Mouse (Mus musculus) frontal cortex, adult (tissue): ENCODE data around the gene Tshz2.

ENCODE experiments used
- ATAC-seq: cut with Nextera tagmentation; 2 replicates; pipeline ENCODE4 v1.9.2; 2017; ENCODE audit warnings: mild to moderate bottlenecking, moderate library complexity, mixed read lengths; ENCODE audit not compliant: low TSS enrichment

Gene Tshz2

DNA sequence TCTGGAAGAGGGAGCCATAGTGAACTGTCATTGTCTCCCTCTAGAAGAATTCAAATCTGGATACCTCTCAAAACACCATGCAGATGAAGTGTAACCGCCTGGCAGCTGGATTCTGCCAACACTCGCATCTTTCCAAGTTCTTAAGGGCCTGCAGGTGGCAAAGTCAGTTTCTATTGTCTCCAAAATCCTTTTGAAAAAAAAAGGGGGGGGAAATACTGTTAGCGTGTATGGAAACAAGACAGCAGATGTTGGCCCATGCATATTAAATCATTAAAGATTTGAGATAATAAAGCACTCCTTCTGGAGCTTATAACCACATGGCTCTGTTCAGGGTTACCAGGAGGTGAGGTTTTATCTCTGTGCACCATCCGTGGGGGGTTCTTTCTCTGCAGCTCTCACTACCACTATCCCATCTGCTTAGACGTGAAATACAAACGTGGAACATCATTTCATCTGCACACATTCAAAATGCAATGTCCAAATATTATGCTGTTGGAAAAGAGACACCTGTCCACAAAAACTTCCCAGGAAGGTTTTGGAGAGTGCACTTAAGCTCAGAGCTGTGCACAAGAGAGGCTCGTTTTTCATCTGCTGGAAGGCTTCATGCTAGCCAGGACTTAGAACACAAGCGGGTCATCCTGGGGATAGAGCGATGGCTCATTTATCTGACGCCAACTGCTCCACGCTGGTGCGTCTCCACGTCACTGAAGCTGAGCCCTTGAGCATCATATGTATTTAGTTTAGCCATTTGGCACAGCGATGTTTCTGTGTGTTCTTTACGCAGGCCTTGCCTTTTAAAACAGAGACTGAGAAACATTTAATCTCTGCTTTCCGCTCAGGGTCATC lies 307.7 kb downstream of the Tshz2 start:
- ATAC-seq, result no peak

DNA sequence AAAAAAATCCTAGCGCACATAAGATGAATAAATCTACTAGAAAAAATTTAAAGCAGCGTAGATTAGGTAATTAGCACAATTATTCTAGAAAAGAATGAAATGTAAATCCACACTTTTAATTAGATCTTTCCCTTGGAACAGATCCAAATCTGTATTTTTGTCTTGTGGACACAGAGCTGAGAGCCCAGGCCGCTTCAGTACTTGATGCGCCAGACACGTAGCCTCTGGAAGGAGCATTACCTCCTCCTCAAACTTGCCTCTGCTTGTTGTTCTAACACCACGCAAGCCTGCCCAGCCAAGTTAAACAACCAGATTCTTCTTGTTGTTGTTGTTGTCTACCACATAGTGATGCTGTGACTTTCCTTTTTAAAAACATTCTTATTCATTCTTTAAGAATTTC lies 310.9 kb downstream of the Tshz2 start:
- ATAC-seq, result no peak

GRCm38 (mm10) chr2:169948139-169948538 lies 315.3 kb downstream of the Tshz2 start:
- no peak for ATAC-seq

DNA sequence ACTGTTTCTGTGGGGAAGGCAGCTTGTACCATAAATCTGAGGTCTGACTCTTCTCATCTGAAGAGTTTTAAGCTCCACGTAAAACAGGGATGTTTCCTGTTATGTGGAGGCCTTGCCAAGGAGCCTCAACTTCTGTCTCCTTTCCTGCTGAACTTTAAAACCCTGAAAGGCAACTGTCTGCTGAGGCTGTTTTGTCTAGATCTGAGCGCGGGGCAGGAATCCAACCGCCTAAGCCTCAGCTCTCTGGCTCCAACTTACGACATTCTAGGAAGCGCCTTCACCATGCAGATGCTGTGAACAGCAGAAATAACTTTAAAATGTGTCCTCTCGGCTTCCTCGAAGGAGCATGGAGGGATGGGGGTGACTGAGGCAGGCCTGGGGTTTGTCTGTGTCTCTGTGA lies 318.2 kb downstream of the Tshz2 start:
- ATAC-seq, result no peak

DNA sequence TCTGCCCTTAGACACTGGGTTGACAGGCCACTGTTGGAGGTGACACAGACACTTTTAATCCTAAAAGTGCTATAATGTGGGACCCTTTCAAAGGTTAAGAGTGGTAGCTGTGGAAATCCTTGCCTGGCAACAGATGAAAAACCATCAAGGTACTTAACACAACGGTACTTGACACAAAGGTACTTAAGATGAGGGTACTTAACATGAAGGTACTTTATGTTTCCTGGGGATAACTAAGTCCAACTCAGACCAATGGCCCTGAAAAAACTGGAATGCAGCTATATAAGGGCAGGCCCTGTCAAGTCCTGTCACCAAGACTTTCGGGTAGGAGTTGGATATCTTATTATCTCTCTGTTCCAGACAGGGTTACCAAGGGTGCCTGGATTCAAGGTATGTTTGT lies 320.2 kb downstream of the Tshz2 start:
- no peak for ATAC-seq

DNA sequence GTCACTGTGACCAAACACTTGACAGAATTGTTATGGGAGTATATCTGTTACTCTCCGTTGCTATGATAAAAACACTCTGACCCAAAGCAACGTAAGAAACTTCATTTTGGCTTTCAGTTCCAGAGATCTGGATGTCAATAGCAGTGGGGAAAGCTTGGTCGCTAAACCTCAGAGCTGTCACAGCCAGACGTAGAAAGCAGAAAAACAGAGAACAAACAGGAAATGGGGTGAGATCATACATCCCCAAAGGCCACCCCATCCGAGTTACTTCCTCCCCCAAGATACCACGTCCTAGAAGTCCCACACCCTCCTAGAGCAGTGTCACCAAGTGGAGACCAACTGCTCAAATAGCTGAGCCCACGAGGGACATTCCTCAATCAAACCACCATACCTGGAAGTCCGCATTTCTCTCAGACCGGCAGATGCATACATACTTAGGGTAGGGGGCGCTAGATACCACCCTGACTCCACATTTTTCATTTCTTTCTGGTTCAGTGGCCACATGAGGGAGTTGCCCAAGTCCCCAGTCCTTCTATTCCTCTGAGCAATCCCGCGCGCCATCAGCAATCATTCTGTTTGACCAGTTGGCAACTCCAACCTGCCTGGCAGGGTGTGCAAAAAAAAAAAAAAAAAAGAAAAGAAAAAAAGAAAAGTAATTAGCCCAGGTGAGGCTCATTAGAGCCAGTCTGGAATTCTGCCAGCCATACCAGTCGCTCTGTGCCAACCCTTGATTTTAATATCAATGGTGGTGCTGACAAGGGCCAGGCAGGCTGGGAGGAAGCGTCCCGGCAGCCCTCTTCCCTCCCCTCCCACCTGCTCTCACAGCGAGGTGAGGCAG lies 326.1 kb downstream of the Tshz2 start:
- no peak for ATAC-seq

GRCm38 (mm10) chr2:169961463-169962230 lies 328.8 kb downstream of the Tshz2 start:
- ATAC-seq, result peak; percentile 85

DNA sequence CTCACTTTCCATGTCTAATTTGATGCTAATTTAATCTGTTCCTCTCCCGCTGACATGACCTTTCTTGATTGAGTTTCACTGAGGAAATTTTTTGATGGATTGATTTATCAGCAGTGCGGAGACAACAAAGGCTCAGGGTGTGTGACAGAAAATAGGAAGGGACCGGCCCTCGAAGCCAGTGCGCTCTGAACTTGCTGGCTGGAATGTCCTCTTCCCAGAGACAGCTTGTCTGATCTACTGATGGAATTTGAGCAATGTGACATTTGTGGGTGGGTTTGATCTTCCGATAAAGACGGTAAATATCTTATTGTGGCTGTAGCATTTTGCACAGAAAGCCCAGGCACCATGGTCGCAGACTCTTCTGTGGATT lies 329.4 kb downstream of the Tshz2 start:
- no peak for ATAC-seq

DNA sequence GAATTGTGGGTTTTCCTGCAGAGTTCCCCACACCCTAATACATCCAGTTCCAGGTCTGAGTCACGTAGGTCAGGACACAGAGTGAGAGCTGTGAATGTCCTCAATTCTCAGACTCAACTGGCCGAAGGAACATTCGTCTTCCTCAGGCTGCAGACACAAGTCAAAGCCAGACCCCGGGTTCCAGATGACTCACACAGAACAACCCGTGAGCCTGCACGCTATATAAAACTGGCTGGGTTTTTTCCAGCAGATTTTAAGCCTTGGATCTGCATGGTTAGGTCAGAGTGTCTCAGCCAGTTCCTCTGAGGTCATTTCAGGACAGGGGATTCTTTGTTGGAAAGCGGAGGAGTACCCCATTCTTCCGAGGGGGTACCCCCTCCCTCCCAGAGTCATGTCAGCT lies 330.0 kb downstream of the Tshz2 start:
- no peak for ATAC-seq

GRCm38 (mm10) chr2:169970481-169970880 lies 337.7 kb downstream of the Tshz2 start:
- ATAC-seq, result no peak

DNA sequence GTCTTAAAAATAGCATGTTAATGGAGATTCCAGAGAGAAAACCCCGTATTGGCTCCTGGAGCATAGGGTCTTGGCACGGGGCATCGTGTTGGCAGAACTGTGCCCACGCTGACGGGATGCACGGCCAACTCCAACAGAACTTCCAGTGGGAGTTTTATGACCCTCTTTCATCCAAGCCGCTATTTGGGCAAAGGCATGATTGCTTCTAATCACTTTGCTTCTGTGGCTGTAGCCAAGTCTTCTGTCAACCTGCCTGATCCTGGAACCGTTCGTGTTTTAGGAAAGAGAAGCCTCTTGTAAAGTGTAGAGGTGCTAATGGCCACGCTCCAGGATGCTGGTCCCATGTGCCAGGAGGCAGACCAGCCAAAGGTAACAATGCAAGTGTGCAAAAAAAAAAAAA lies 350.1 kb downstream of the Tshz2 start:
- no peak for ATAC-seq

- ATAC-seq, result no peak
These were observed 354.4 kb downstream of the Tshz2 start for GRCm38 (mm10) chr2:169987186-169987585.

DNA sequence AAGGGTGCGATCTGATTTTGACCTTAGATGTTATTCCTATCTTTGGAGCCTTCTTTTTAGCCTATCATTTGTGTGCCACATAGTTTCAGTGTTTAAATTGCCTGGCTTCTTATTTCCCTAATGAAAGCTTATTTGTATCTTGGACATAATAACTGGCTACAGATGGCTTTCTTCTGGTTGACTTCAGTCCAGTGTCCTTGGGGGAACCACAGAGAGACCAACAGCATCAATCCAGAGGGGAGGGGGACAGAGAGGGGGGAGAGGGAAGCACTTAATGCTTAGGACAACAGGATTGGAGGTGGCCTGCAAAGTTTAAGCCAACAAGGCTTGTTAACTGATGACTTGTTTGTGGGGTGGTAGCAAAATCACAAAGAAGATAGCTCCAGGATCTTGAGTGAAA lies 356.4 kb downstream of the Tshz2 start:
- no peak for ATAC-seq

DNA sequence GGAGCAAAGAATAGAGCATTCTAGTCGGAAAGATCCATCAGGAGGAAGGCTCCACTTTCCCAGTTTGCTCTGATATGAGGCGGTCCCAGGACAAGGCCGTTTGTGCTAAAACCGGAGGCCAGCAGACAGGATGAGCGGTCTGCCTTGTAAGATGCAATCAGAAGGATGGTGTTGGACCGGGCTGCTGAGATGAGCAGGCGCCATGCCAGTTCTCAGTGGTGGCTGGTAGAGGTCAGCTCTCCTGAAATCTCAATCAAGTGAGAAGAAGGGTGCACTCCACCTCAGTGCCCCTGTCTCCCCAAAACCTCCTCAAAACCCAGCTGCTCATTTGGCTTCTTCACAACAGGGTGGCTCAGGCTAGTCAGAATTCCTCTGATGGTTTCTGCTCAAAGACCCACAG lies 358.2 kb downstream of the Tshz2 start:
- ATAC-seq, result no peak

DNA sequence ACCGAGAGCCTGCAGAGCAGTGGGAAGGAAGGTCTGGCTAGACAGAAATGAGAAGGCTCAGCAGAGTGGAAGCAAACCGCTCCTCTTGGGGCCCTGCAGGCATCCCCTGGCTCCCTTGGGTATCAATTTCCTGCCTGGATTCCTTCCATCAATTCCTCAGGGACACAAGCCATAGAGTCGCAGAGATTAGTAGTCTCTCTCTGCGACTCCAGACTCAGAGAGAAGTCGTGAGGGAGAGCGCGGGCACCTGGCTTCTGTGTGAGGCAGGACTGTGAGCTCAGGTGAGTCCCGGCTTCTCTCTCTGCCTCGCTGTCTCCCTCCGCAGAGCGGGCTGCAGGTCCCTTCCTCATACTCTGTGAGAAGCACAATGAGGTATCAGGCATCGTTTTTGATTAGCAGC lies 363.2 kb downstream of the Tshz2 start:
- ATAC-seq, result no peak

GRCm38 (mm10) chr2:169996501-169997237 lies 363.9 kb downstream of the Tshz2 start:
- no peak for ATAC-seq

DNA sequence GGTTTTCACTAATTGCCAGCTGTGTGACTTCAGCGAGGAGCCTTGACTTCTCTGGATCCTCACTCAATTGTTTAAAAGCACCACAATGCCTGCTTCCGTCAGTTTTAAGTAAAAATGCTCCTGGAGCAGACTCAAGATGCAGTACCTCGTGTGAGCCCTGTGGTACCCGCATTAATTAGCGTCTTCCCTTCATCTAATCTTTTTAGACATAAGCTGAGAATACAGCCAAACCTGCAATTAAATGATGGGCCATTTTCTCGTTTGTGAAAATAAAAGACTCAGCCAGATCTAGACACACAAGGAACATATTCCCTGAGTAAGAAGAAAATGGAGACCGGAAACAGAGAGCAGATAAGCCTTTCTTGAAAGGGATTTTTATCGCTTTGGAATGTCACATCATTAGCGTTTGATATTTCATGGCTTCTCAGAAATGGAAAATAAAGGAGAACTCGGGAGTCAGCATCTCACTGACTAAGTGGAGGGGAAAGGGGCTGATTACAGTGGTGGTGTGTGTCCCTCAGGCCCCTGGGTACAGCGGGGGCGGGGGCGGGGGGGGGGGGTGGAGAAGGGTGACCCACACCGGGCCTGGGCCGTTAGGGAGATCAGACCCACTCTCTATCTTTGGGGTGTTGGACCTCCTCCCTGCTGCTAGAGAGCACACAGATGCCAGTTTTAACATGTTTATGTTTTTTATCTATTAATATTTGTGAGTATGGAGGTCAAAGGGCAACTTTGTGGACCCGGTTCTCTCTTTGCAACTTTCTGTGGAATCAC lies 364.6 kb downstream of the Tshz2 start:
- no peak for ATAC-seq

DNA sequence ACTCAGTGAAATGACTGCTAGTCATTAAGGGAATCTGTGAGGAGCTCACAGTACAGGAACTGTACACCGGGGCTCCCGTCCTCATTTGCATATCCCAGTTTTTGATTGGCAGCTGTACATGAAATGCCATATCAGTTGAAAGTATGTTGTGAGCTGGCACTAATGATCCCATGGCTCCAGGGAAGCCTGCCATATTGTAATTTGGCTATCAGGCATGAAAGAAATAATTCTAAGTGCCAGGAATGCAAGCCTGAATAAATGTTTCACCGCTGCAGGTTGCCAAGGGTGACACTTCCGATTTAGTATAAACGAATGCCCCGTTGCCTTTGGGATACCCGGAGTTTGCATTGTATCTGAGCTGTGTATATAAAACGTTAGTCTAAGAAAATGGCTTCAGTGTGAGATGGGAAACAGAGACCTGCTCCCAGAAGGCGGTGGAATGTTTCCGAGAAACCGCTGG lies 366.1 kb downstream of the Tshz2 start:
- ATAC-seq, result no peak

- peak; percentile 74 for ATAC-seq
These were observed 370.0 kb downstream of the Tshz2 start for GRCm38 (mm10) chr2:170002594-170003504.

DNA sequence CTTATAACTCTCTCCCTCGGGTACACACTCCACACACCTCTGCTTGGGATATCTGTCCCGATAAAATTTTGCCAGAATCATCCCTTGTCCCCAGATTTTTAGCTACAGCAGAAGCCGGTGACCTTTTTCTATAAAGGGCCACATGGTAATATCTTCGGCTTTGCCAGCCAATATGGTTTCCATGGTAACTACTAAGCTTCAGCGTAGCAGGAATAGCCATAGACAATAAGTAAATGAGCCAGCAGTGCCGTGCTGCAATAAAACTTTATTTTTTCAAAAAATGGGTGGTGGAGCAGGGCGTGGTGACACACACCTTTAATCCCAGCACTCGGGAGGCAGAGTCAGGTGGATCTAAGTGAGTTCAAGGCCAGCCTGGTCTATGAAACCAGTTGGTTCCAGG lies 370.9 kb downstream of the Tshz2 start:
- no peak for ATAC-seq
